Mouse (Mus musculus) neural tube, embryonic 10.5 days (tissue): ENCODE data around the gene Ret.
A peak's percentile ranks its signal among the peaks of the same experiment; 100 is the strongest.

Experiments used
- DNase-seq: peaks from one replicate; pipeline ENCODE4 v3.0.0-alpha.2; 2017; ENCODE audit warnings: low spot score; ENCODE audit errors: extremely low spot score

The Ret gene

DNA sequence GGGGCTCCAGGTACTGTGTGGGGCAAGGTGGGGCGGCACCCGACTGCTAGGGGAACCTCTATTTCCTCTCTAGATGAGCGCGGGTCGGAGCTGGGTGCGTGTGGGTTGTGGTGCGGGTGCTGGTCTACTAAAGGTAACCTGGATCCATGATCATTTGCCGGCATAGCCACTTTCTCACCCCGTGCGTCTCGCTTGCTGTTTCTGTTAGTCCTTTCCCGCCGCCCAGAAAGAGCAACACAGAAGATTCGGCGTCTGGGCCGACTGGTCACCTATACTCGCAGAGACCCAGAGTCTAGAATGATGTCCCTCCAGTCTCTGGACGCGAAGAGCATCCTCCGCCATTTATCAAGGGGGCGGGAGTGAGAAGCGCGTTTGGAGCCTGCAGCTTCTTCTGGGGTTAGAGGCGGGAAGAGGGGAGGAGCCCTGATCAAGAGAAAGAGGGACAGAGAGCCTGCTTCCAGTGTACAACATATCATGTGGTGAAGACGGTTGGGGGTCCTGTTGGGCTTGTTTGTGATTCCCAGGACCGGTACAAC lies at the start of gene Ret:
Gene Ret (minus strand): TSS at position 279 of the 536 bp plus-strand sequence.
- no peak for DNase-seq

DNA sequence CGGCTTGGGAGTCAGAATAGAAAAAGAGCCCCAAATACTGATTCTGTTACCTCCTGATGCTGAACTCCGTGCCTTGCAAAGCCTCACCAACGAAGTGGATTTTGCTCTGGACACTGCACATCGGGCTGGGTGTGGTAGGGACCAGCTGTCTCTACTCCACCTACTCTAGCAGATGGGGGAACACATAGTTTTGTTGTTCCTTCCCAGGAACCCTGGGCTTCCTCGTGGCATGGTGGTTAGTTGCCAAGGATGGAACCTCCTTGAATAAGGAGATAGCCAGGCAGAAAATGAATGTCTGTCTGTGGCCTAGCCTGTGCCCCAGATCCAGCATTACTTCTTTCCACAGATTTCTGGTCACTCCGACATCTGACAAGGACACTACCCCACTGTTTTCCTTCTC lies 49.6 kb upstream of the Ret start:
- no peak for DNase-seq

DNA sequence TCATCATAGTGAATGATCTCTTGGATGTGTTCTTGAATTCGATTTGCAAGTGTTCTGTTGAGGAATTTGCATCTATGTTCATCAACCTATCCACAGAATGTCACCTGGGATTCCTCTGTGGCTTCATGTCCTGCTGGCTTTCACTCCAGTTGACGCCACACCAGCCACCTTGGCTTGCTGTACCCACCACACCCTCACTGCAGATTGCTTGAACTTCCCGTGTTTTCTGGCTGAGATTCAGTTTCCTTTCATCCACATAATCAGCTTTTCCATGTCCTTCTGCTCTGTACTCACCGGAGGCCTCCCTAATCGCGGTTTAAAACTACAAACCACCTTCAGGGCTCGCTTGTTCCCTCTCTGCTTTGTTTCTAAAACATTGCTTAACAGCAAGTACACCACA lies 46.6 kb upstream of the Ret start:
- no peak for DNase-seq

DNA sequence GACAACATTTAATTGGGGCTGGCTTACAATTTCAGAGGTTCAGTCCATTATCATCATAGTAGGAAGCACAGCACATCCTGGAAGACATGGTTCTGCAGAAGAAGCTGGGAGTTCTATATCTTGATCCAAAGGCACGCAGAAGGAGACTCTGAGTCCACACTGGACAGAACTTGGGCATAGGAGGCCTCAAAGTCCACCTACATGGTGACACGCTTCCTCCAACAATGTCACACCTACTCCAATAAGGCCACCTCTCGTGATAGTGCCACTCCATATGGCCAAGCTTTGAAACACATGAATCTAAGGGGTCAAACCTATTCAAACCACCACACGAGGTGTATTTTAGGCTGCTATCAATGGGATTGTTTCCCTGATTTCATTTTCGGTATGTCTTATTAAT lies 45.4 kb upstream of the Ret start:
- DNase-seq, result no peak

DNA sequence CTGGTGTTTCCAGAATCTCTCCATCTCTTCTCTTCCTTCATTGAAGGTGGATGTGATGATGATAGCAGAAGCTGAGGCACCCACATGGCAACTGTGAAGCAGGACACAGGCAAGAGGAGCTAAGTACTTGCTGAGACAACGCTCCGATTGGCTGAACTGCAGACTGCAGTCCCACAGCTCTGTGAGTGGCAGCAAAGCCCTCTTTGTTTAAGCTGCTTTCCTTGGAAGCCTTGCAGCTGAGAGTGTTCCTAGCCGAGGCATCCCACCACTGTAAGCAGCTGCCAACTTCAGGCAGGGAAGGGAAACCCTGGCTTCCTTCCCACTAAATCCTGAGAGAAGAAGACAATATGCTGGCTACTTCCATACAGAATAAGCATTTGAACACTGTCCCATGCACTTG lies 28.6 kb upstream of the Ret start:
- DNase-seq, result no peak

DNA sequence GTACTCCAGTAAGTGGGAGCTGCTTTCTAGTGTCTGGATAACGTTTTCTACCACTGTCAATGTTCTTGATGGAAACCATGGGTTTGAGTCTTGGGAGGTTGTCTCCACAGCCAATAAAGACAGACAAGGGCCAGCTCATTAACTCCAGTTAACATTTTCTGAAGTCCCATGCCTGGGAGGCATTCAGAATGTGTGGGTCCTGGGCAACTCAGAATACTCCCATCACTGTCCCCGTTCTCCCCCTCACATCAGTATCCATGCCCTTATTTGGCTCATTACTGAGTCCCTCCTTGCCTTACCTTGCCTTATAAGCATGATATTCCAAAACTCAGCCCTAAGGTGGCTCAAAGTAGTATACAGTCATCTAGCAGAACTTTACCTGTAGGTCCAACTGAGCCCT lies 25.0 kb upstream of the Ret start:
- no peak for DNase-seq

DNA sequence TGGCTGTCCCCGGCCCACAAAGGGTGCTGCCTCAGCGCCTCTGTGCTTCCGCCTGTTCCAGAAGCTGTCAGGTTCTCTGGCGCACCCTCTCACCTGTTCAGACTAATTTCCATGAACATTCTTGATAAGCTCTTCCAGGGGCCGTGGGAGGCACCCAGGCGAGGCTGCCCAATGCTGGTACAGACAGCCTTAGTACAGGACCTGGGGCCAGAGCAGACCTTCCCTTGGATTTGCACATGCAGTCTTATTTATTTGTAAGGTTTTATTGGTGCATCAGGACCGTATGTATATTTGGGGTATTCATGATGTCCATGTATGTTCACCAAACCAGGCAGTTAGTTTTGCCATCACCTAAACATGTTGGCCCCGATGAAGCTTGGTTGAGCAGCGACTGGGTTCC lies 18.2 kb upstream of the Ret start:
- DNase-seq, result no peak

DNA sequence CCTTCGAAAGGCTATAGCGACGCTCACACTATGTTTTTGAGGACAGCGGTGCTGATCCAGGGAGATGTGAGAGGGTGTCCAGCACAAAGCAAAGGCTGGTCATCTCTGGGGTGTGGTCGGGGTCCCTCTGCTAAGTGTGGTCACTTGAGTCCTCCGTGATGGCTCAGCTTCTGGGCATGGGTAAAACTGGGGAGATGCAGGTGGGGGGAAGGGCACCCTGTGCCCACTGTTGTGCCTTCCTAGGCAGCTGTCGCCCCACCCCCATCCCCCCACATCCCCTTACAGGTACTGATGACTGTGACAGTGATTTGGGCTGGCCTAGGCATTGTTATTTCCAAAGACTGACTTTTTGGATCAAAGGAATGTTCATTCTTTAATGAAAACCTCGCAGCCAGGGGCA lies 10.8 kb upstream of the Ret start:
- no peak for DNase-seq

DNA sequence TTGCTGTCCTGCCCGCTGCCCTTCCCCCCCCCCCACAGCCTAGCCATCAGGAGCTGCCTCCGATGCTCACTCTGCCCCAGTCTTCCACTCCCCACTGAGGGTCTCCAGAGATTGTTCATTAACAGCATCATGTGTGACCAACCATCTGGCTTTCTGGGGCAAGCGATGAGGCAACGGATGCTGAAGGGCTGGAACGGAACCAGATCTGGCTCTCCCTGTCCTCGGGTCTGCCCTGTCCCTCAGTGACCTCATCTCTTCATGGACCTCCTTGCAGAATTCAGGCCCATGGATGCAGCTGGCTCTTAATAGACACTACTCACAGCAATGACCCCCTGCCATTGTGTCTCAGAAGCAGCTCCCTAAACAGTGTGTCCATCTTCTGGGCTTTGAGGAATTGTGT lies 8.9 kb upstream of the Ret start:
- DNase-seq, result no peak

DNA sequence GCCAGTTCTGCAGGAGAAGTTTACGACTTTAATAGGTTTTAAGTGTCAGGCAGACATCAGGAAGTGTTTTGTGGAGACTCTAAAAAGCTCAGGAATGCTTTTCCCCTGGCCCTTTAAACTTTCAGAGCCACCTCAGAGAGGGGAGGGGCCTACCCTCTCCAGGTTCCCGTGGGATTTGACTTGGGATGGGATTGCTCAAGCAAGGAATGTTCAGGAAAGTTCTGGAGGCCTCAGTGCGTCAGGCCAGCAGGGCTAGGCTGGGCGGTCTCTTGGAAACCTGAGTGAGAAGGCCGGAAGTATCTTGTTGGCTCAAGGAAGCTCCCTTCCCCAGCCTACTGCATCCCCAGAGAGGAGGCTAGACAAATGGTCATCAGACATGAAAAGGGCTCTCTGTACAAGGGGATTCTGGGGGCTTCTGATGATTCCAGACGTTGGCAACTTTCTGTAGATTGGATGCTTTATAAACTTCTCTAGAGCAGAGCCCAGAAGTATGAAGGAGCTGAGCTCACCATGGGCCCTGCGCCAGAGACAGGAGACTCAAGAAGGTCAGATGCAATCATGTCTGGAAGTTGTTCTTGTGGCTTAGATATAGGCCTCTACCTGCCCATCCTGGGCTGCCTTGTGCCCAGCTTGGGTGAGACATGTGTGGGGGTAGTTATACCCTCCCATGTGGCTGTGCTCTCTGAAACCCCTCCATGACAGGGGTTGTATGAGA lies 7.8 kb upstream of the Ret start:
- no peak for DNase-seq

DNA sequence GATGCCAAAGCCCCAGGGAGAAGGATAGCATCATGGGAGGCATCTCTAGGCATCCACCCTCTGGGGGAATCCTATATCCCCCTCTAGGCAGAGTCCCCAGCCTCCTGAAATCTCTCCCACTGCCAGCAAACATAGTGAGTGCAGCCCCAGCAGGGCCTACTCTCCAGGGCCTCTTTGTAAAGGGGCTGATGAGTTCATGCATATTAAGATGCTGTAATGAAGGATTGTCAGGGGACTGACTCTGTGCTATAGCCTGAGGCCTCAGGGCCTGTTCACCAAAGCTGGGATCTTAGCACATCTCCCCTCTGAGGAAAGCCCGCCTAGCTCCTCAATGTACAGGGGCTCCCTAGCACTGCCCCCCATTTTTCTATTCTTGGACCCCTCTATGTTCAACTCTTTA lies 6.6 kb upstream of the Ret start:
- DNase-seq, result no peak

DNA sequence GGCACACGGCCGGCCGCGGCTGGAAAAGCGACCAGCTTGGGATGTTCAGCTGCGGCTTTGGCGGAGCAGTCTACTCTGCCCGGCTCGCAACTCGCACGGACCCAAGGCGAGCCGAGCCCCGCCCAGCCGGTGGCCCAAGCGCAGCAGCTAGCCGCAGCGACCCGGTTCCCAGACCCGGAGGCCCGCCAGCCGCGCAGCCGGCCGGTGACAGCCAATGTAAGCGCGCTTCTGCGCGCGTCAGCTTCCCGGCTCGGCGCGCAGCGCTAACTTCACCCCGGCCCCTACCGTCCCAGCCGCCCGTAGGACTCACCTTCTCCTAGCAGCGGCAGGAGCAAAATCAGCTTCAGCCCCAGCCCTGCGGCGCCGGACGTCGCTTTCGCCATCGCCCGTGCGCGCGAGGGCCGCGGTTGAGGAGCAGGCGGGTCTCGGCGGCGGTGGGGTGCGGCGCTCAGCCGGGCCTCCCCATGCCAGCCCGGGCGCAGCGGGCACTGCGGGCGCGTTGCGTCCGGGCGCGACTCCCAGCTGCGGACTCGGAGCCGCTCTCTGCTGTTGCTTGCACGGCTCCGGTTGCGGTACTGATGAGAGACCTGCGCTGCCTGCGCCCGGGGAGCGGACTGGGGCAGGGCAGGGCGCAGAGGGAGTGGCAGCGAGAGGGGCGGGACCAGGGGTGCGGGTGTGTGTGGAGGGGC lies 623 bp downstream of the Ret start:
- DNase-seq, result peak; percentile 66

DNA sequence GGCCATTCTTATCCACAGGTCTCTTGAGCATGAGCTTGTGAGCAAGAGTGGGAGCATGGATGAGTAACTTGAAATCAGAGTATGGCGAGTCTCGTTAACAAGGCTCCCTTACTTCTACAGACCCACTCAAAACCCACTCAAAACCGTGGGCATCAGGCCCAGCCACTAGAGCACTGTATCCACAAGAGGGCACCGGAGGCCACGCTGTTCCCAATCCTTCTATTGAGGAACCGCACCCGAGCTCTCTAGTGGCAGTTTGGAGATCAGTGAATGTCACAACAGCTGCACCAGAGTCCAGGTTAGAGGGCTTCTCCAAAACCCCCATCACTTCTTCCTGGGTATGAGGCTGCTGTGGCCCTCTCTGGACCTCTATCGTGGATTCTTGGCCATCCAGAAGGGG lies 2.4 kb downstream of the Ret start:
- peak; percentile 48 for DNase-seq

DNA sequence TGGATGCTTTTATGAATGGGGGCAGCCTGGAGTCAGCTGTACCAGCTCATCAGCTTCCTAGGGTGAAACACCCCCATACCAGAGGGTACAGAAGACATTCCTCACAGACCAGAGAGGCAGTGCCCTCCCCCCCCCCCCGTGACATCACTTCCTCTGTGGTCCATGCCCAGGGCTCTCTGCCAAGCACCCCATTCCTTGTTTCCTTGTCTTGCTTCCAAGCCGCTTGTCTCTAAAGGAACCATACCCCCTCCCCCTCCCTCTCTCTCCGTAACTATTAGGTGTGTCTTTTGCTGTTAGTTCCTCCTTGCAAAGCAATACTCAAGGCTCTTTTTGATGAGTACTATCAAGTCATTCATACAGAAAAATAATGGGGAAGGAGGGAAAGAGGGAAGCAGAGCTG lies 4.6 kb downstream of the Ret start:
- no peak for DNase-seq

DNA sequence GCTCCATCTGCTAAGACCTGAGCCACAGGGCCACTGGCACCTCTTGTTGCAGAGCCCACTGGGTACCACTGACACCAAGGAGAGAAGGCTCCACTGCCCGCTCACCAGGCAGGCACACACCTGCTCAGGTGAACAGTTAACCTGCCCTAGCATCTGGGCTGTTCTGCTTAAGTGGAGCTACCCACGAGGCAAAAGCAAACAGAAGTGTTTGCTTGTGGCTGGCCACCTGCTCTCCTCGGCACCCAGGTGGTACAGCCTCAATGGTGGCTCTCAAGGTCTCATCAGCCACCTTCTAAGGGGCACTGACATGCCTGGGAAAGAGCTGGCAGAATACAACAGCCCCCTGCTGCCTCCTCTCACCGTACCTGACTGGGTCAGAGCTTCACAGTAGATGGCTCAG lies 5.3 kb downstream of the Ret start:
- no peak for DNase-seq

DNA sequence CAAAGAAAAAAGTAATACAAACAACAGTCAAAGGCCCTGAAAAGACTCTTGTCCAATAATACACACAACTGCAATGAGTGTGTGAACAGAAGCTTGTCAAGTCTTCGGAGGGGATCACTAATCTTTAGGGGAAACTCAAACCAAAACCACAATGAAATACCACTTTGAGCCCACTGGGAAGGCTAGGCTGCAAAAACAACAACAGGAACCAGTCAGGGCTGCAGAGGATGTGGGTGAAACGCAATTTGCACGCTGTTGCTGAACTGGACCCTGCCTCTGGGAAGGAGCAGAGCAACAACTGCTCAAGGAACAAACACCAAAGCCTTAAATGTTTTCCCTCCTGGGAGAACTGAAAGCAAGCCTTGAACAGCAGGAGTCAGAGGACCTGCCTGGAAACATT lies 7.8 kb downstream of the Ret start:
- no peak for DNase-seq

DNA sequence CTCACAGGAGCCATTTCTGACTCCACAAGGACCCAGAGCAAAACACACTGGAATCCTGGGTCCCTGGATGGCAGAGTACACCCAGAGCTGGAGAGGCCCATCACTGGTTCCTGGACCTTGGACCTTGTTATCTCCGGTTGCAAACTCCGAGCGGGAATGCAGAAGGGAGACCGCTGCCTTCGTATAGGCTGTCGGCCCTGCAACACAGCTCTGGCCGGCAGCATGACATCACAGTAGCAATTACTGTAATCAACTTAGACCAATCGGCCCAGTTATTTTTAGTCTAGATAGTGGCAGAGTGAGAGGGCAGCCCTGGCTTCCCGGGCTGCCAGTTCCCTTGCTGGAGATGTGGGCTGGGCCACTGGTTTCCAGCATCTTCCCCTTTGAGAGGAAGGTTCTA lies 8.9 kb downstream of the Ret start:
- no peak for DNase-seq

DNA sequence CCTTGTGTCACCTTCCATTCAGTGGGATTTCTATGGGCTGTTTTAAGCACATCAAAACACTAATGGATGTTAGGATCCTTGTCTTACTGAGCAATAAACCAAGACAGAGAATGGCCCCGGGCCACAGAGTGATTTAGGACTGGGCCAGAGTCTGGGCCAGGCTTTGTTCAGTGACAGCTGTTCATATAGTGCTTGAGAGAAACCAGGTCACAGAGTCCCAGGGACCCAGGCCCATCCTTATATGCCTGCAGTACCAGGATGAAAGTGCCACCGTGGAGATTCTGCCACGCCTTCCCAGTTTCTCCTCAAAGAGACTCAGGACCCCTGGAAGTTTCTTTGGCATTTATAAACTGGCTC lies 10.3 kb downstream of the Ret start:
- DNase-seq, result no peak

DNA sequence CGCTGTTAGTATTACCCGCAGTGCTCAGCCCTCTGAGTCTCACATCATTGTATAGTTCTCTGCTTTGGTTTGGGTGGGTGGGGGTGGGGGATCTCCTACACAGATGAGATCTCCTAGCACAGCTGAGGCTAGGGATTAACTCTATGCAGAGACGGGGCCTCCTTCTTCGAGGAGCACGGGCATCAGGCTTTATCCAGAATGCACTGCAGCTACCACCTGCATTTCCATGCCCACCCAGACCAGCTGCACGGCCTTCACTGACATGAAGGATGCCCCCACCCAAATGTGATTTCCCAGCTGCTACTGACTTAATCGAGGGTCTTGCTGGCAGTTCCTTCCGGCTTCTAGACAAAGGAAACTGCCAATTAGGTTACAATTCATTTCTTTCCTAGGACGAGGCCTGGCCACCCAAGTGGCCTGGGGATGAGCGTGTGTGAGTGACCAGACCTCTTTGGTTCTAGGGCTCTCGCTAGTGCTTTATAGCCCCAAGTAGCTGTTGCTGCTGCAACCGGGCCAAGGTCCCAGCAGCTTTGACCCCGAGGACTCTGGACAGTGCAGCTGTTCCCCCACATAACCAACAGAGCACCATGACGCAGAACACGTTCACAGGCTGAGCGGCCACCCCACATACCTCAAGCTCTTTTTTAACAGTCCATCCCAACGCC lies 10.8 kb downstream of the Ret start:
- no peak for DNase-seq

DNA sequence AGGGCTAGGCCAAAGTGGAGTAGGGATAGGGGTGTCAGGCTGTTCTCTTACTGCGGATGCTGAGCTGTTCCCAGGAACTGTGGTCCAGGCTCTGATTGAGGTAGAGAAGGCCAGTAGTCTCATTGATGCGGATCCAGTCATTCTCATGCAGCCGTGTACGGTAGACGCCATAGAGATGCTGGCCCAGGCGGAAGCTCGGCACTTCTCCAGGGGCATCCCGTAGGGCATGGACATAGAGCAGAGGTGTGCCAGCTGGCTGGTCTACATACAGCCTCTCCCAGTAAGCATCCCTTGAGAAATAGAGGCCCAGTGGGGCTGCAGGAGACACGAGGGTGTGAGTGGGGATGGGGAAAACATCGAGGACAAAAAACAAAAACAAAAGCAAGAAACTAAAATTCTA lies 13.4 kb downstream of the Ret start:
- no peak for DNase-seq

DNA sequence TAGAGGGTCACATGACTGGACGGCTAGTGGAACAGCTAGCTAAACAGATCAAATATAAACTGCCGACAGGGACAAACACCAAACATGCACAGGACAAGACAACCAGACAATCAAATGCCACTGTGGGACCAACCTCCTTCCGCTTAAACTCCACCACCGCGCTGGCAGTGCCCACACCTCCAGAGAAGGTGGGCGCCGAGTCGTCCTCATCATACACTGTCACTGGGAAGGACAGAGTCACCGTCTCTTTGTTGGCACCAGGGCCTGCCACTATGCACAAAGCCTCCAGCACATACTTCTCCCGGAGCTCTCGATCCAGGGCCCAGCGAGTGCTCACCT lies 17.5 kb downstream of the Ret start:
- DNase-seq, result no peak

DNA sequence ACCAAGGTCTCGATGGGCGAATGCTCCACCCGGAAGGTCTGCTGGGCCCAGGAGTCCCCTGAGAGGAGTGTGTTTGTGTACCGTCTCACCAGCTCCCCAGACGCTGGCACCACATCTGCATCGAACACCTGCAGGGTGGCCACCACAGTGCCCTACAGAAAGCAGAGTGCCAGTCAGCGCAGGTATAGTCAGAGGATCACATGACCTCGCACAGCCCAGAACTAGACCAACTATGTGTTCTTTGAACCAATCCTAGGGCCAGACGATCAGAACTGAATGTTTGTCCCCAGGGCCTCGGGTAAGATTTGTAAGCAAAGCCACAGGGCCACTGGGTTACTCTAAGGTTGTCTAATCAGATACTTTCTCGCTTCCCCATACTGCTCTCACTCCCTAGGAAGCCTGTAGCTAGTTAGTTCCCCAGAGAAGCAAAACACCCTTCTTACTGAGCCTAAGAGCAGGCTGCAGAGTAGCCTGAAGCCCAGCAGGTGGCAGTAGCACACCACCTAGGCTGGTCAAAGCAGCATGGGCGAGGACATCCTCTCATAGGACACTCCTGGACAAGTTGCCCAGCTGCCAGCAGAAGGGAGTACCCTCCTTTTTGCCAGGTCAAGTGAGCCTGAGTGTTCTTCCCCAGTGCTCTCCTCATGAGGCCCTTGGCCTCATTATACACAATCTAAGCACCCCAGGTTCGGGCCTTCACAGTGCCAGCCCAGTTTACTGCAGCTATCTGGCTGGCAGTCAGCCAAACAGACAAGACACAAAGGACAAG lies 18.0 kb downstream of the Ret start:
- peak; percentile 68 for DNase-seq
